Mouse (Mus musculus) adipocyte (in vitro differentiated cells): ENCODE measurements around the gene Cntn1.
"Not testable (repeated sequence)": the region's sequence is repeated elsewhere in the genome, so short reads cannot be mapped to it uniquely, and the experiment has no call there.

Experiments
- DNase-seq: peaks from one replicate; pipeline ENCODE4 v3.0.0-alpha.2; 2016; ENCODE audit warnings: low spot score

Cntn1 gene

DNA sequence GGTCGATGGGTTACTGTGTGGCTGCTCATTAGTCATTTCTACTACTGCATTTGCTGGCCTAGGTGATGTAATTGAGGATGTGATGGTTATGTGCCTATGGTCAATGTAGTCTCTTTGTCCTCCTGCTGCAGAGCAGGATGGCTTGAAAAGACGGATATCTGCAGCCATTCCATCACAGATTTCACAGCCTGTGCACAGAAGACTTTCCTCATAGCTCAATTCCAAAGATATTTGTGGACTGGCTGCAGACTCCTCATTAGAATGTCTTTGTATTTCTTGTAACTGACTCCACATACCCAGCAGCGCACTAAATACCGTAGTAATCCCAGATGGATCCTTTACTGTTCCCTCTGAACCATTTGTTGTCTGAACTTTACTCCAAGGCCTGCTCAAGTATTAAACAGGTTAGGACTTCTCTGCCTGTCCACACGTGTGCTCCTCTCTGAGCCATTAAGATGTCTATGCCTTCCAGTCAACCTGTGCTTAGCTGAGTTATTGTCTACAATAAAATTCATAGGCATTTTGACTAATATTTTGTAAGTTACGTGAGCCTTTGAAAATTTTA lies 220.9 kb downstream of the Cntn1 start:
- DNase-seq, result no peak

DNA sequence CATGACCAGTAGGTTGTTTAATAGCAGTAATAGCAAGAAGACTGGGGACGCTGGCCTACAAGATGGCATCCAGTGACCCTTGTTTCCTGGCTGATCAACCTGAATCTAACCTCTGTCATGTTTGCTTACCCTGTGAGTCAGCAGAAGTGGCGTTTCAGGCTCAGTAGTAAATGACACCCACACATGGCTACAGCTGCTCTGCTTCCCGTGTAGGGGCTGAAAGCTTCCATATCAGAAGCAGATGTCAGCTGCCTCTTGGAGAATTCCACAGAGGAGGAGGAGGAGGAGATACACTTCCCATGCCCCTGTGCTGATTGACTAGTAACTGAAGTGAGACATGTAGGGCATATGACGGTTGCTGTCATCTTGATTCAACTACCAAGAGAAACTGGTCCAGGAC lies 225.9 kb downstream of the Cntn1 start:
- no peak for DNase-seq

DNA sequence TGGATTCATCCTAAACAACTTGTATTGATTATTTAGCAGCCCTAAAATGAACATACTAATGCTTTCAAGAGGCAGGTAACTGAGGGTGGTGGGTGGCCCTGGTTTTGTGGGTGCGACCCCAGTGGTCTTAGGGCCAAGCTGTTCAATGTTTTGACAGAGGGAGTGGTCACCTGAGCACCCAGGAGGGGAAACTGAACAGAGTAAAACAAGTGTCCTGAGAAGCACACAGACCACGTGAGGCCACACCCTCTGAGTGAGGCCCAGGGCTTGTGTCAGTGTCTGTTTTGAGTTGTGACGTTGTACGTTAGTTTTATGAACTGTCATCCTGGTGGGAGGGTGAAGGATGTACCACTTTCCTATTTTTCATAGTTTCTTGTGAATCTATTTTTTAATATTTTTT lies 227.0 kb downstream of the Cntn1 start:
- DNase-seq, result no peak

DNA sequence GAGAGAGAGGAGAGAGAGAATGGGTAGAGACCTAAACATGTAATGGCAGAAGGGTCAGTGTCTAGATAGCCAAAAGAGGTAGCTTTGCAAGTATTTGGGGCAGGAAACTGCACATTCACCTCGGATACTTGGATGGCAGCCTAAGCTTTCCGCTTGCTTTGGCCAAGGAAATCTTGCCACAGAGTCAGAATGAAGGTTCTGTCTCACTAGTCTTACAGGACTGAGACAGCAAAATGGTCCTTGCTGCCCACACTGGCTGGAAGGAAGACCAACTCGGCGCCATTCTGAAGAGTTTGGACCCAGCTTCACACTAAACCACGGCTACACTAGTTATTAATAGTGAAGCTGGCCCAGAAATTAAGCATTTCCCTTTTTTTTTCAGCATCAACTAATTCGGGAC lies 230.0 kb downstream of the Cntn1 start:
- DNase-seq, result no peak

DNA sequence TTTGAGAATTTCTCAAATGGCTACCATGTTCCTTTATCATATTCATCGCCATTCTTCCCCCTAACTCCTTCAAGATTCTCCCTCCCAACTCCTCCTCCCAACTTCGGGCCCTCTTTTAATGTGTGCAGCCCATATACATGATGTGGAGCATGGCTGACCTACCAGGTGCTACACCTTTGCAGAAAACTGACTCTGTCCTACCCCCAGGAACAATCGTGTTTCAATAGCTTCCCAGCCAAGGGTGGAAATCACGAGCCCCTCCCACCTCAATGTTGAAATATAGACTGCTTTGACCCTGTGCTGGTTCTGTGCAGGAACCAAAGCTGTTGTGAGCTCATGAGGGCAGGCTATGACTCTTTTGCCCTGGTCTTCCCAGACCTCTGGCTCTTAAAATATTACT lies 236.7 kb downstream of the Cntn1 start:
- DNase-seq, result no peak

DNA sequence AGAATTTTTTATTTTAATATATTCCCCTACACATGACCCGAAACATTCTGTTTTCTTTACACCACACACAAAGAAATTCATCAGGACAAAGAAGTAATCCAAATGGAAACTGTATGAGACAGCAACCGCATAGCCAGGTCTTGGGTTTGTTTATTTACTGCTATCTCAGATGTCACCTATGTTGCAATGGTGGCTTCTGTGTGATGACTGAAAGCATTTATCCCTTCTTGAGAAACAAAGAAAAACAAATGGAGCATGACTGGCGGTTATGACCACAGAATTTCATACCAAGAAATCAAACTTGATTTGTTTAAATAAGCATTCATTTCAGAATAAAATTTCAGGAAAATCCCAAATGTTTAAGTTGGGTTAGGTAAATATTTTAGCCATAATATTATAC lies 245.5 kb downstream of the Cntn1 start:
- no peak for DNase-seq

DNA sequence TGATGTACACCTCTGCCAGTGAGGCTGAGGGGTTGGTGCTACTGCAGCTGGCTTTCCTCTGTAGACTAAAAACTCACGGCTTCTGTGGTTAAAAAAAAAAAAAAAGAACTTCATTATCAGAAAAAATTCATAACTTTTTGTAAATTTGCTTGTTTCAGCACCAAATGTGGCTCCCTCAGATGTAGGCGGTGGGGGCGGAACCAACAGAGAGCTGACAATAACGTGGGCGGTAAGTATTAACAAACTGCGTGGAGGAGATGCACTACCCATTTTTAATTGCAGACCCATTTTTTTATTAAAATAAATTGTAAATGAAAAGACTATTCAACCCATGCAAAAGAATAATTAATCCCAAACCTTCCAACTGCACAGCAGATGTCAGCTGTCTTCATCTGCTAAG lies 251.8 kb downstream of the Cntn1 start:
- no peak for DNase-seq

DNA sequence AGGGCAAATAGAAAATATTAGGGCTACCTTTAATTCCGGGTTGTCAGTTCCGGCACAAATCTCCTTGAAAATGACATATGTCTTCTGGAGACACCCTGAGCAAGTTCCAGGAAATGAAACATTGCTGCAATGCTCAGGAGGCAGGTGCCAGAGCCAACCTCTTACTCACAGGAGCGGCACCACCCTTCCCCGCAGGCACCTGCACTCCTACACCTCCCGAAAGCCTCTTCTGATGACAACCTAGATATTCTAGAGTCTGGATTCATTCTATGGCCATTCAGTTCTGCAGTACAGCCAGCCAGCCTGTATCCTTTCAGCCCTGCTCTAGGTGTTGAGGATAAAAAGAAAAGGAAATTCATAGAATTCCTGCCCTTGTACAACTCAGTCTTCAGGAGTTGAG lies 253.3 kb downstream of the Cntn1 start:
- no peak for DNase-seq

DNA sequence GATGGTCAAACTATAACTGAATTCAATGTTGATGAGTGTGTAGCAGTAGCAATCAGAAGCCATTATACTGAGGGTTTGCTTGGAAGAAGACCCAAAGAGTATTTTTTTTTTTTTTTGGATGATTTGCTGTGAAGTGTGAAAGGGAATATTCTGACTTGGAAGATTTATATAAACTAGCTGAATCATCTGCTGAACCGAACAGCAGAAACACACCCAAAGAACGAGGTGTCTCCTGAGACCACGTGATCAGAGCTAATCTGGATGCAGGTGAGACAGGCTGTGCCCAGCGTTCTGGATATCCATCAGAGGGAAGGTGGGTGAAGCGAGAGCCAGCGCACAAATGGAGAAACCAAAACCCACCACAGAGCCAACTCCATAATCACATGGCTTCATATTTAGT lies 271.0 kb downstream of the Cntn1 start:
- DNase-seq, result no peak

DNA sequence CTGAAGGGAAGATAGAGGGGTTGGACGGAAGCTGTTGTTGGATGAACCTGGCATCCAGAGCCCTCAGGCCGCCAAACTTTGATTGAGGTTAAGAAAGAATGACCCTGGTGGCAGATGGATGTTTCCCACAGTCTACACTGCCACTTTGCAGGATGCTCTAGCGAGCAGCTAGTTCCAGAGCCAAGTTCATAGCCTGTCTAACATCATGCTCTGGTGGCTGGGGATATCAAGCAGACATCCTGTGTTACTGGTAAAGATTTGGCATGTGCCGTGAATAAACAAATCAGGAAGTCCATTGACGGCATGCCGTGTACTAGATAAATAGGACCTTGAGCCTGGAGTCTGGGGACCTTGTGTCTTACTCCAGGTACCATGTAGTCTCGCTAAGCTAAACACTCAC lies 276.1 kb downstream of the Cntn1 start:
- DNase-seq, result no peak

DNA sequence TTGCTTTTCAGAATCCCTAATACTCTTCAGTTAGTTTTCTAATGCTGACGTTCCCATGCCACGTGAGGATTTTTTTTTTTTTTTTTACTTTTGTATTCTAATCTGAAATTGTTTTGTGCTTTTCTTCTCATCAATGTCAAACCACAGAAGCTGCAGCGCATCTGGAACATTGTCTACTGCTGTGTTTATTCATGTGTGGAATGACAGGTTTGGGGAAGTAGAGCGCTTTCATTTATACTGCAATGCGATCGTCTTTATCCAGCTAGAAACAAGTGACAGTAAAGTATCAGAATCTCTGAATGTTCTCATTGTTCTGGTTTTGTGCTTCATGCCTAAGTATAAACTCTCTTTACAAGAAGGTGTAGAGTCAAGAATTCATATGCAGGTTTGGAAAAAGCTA lies 289.3 kb downstream of the Cntn1 start:
- no peak for DNase-seq

DNA sequence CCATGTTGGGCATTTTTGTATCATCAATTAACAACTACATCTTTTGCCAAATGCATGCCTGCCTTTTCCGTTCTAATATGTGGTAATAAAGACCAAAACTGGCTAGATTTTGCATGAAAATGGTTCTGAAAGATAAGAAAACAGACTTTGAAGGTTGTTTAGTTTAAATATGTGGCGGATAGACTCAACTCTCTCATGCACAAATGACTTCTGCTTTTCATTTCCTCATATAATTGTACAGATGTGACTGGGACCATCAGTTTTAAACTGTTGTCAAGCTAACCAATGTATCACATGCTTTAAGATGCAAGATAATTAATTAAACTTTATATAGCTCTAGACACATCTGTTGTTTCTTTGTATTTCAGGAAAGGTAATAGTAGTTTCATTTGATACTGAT lies 290.5 kb downstream of the Cntn1 start:
- DNase-seq, result no peak

DNA sequence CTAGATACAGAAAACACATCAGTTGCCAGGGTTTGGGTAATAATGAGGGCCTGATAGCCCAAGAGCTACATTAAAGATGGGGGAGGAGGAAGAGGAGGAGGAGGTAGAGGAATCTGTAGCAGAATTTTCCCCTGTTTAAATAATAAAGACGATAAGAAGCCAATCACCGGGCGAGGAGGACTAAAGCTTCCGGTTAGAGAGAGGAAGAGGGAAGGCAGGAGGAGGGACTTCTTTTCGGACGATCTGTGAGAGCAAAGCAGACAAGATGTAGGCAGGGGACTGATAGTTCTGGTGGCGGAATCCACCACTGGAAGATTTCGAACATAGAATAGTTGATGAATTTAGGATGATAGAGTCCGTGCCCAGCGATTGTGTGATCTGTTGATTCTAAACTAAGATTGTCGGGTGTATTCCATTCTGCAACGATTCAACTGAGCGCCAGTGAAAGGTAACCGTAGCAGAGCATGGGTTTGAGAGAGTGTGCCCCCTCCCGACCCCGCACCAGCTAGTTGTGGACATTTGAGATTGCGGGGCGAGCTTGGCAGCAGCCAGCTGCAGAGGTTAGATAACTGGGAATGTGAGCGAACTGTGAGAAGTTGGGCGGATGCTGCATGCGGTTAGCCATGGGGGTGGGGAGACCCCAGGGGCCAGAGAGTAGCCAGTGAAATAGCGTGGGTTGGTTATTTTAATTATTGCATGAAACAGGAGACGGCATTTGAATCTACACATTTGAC lies 293.3 kb downstream of the Cntn1 start:
- DNase-seq, result no peak

DNA sequence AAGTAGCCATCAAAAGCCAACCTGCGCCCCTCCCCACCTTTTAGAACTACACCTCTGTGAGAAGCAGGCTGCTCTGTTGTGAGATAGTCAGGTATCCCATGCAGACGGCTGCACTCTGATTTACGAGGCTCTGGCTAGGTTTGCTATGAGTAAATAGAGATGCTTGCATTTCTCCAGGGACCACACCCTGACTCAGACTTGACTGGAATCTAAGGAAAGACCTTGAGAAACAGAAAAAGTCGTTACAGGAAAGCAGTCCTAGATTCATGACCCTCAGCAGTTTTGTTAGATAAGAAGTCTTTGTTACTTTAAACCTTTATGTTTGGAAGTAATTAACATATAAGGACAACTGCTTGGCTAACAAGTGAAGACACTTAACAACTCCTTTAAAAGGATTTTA lies 296.5 kb downstream of the Cntn1 start:
- DNase-seq, result no peak

DNA sequence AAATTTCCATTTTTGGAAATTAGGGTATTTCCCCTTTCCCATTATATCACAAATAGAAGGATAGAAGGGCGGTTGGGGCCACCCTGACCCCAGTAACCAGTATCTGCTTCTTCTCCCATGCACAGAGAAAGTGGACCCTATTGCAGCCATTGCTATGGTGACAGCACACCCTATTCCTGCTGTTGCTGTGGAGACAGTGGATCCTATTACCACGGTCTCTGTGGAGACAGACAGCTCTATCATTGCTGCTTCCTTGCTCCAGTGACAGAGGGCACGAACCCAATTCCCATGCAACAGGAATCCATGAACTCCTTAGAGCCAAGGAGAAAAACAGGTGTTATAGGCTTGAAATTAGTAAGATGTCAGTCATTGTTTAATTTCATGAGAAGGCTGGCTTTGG lies 296.9 kb downstream of the Cntn1 start:
- DNase-seq, result no peak

DNA sequence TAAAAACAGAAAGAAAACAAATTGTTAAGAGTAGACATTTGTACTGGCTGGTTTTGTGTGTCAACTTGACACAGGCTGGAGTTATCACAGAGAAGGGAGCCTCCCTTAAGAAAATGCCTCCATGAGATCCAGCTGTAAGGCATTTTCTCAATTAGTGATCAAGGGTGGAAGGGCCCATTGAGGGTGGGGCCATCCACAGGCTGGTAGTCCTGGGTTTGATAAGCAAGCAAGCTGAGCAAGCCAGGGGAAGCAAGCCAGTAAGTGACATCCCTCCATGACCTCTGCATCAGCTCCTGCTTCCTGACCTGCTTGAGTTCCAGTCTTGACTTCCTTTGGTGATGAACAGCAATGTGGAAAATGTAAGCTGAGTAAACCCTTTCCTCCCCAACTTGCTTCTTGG lies 297.5 kb downstream of the Cntn1 start:
- DNase-seq, result not testable (repeated sequence)

DNA sequence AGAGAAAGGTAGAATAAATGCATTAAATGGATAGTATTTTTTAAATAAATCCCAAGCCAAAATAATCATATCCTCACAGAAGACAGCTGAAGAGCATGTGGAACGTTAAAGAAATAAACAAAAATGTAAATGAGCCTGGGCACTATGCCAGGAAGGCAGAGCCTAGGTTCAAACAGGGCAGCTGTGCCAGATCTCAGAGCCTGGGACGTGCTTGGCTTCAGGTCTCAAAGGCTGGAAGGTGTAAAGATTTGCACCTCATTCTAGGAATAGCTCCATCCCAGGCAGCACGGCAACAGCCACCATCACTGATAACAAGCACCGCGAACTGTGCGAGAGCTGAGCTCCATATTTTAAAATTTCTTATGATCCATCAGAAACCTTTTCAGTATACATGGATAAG lies 313.2 kb downstream of the Cntn1 start:
- DNase-seq, result no peak

DNA sequence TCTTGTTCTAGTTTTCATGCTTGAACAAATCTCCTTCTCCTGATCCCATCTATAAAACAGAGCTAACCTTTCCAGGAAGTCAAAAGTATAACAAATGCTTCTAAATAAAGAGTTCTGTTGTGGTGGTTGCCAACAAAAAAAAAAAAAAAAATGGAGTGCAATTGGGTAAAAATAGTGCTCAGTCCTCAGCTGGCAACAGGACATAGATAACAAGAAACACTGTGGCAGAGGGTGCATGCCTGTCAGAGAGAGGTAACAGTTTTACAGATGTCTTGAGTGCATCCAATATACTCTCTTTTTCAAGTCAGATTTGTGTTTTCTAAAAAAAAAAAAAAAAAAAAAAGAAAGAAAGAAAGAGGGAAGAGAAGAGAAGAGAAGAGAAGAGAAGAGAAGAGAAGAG lies 313.6 kb downstream of the Cntn1 start:
- no peak for DNase-seq
